Mouse (Mus musculus): Measurements from ENCODE around the gene Foxo3. TPM values are rescaled to one million over a fixed set of nuclear protein-coding genes. Genes with fewer than 3 reads are reported as not detected.

Gene Foxo3
- total and polyA plus RNA-seq, 3 experiments: 9.2 to 18.2 (median 12.6) TPM

- Histone ChIP-seq H3K27ac (ENCODE audit: insufficient read depth, low read depth) (peak overlapping the region; percentile 71), H3K36me3 (replicated peaks in 1 of 2; ENCODE audit: control insufficient read depth in 1 of 2, insufficient read depth in 1 of 2, low read length in 1 of 2) (peaks cover 31 to 56% of the 10 kb centered on the region in 2 experiments), H3K4me1 (ENCODE audit: control insufficient read depth in 1 of 2, insufficient read depth in 2 of 2) (peaks cover 9 to 60% of the 10 kb centered on the region in 2 experiments), H3K9ac (ENCODE audit: insufficient read depth, low read depth) (peak overlapping the region; percentile 41), H3K79me2 (replicated peaks; ENCODE audit: control insufficient read depth, extremely low read depth, insufficient read depth, poor library complexity, severe bottlenecking) (peaks cover 48% of the 10 kb centered on the region), H3K4me2 (ENCODE audit: insufficient read depth, low read depth, poor library complexity, severe bottlenecking) (peak overlapping the region; percentile 89), H3K9me3 (replicated peaks; ENCODE audit: low read length) (peaks cover 10% of the 10 kb centered on the region), H3K27me3 (replicated peaks) (no peaks in the 10 kb centered on the region), H3K4me3 (replicated peaks in 1 of 3; ENCODE audit: low read depth in 2 of 3, low read length in 2 of 3, poor library complexity in 1 of 3) (peak overlapping the region; percentile 37 to 45 (median 40))
- dilution Hi-C loops (cut with MboI; ENCODE audit: extremely low pct_ligation_motif_present, extremely low pct_unique_long_range_greater_than_20kb, low sequenced_read_pairs) (no loop called here), in situ Hi-C loops (cut with MboI; ENCODE audit: low pct_ligation_motif_present, low pct_unique_long_range_greater_than_20kb, low sequenced_read_pairs) (no loop called here)
- TF ChIP-seq ZKSCAN1 (IDR thresholded peaks at IDR 0.05; ENCODE audit: borderline replicate concordance, low read depth, low read length) (no peak), NRF1 (IDR thresholded peaks at IDR 0.05; ENCODE audit: low read depth, low read length) (no peak), UBTF (IDR thresholded peaks at IDR 0.05; ENCODE audit: low read depth, low read length) (no peak), MYC (IDR thresholded peaks at IDR 0.05; ENCODE audit: low read depth, low read length) (no peak), NELFE (IDR thresholded peaks at IDR 0.05; ENCODE audit: low read depth, low read length) (no peak), SMC3 (IDR thresholded peaks at IDR 0.05; ENCODE audit: low read depth, low read length) (no peak), ZC3H11A (IDR thresholded peaks at IDR 0.05; ENCODE audit: low read depth, low read length) (no peak), MAFK (IDR thresholded peaks at IDR 0.05; ENCODE audit: insufficient replicate concordance, low read length) (no peak), ZMIZ1 (IDR thresholded peaks at IDR 0.05; ENCODE audit: low read depth, low read length) (no peak), POLR2A (IDR thresholded peaks at IDR 0.05; ENCODE audit: low read depth, low read length) (peak; percentile 23; the same call in 1 of the 2 replicates), MAZ (IDR thresholded peaks at IDR 0.05; ENCODE audit: low read depth, low read length) (no peak), MAX (IDR thresholded peaks at IDR 0.05; ENCODE audit: low read length) (no peak), EP300 (IDR thresholded peaks at IDR 0.05; ENCODE audit: low read length) (no peak; the same call in 1 of the 2 replicates), RAD21 (IDR thresholded peaks at IDR 0.05; ENCODE audit: low read depth, low read length) (no peak), CHD2 (IDR thresholded peaks at IDR 0.05; ENCODE audit: low read length) (no peak), TBP (conservative IDR thresholded peaks at IDR 0.05; ENCODE audit: low read depth, low read length) (no peak), GABPA (IDR thresholded peaks at IDR 0.05; ENCODE audit: insufficient replicate concordance, low read depth, low read length) (no peak), BHLHE40 (IDR thresholded peaks at IDR 0.05; ENCODE audit: low read depth, low read length) (peak; percentile 46; the same call in 1 of the 2 replicates), TCF12 (IDR thresholded peaks at IDR 0.05; ENCODE audit: low read depth, low read length) (no peak), PAX5 (IDR thresholded peaks at IDR 0.05; ENCODE audit: low read length) (no peak), SIN3A (IDR thresholded peaks at IDR 0.05; ENCODE audit: low read length) (peak; percentile 36; the same call in 1 of the 2 replicates), ELF1 (IDR thresholded peaks at IDR 0.05; ENCODE audit: low read depth, low read length) (no peak), MXI1 (IDR thresholded peaks at IDR 0.05; ENCODE audit: low read depth, low read length) (peak; percentile 66; the same call in 1 of the 2 replicates), JUN (IDR thresholded peaks at IDR 0.05; ENCODE audit: insufficient read depth, low read depth, low read length) (no peak), IRF4 (IDR thresholded peaks at IDR 0.05; ENCODE audit: low read depth, low read length) (no peak; the same call in 1 of the 2 replicates), JUND (conservative IDR thresholded peaks at IDR 0.05; ENCODE audit: low read depth, low read length) (no peak), ZNF384 (IDR thresholded peaks at IDR 0.05; ENCODE audit: low read depth, low read length) (peak; percentile 75), ETS1 (conservative IDR thresholded peaks at IDR 0.05; ENCODE audit: low read depth, low read length) (no peak), USF2 (conservative IDR thresholded peaks at IDR 0.05; ENCODE audit: low read depth, low read length) (no peak), USF1 (IDR thresholded peaks at IDR 0.05; ENCODE audit: low read depth, low read length) (no peak), KAT2A (IDR thresholded peaks at IDR 0.05; ENCODE audit: insufficient replicate concordance, low read length) (no peak), CTCF (conservative IDR thresholded peaks at IDR 0.05 in 1 of 2, IDR thresholded peaks at IDR 0.05 in 1 of 2; ENCODE audit: low read depth in 2 of 2, low read length in 2 of 2) (no peak), CHD1 (IDR thresholded peaks at IDR 0.05; ENCODE audit: low read depth, low read length) (peak; percentile 73; the same call in 1 of the 2 replicates), RCOR1 (conservative IDR thresholded peaks at IDR 0.05; ENCODE audit: low read depth, low read length) (no peak), HCFC1 (IDR thresholded peaks at IDR 0.05; ENCODE audit: low read depth, low read length) (no peak), MEF2A (IDR thresholded peaks at IDR 0.05; ENCODE audit: borderline replicate concordance, low read depth, low read length) (no peak; the same call in none of the 2 replicates), POLR2AphosphoS2 (IDR thresholded peaks at IDR 0.05; ENCODE audit: low read depth, low read length) (no peak), E2F4 (IDR thresholded peaks at IDR 0.05; ENCODE audit: insufficient replicate concordance, low read depth, low read length) (no peak)
- DNase-seq (ENCODE audit: extremely low read depth): peak; percentile 45
Observed at GRCm38 (mm10) chr10:42270277-42271083, 6.1 kb downstream of the Foxo3 start.
